Mouse (Mus musculus) lung, postnatal 14 days (tissue): Measurements from ENCODE around the gene Gm14781.
"Not testable (repeated sequence)": the region's sequence is repeated elsewhere in the genome, so short reads cannot be mapped to it uniquely, and the experiment has no call there.

ENCODE experiments used
- DNase-seq: peaks from one replicate; pipeline ENCODE4 v3.0.0; 2021

The Gm14781 gene

GRCm38 (mm10) chrX:91631894-91632293 is at the start of gene Gm14781:
Gene Gm14781 (plus strand): TSS chrX:91632194.
- not testable (repeated sequence) for DNase-seq

DNA sequence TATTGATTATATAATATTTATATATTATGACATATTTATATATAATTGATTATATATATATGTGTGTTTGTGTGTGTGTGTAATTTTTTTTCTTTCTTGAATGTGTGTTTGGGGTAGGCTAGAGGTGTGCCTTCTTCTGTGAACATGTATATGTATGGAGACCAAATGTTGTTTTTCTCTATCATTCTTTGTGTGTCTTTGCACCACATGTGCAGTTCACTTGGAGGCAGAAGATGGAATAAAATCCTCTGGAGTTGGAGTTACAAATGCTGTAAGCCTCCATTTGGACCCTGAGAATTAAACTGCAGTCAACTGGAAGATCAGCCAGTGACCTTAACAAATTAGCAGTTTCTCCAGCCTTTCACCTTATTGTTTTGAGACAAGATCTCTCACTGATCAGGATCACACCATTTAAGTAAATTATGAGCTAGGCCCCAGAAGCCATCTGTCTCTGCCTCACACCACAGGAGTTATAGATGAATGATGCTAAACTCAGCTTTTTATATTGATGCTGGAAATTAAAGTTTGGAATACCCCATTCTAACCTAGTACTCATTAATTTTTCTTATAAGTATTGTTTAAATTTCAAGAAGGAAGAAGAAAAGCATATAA is 23.1 kb downstream of the Gm14781 start:
- DNase-seq = not testable (repeated sequence)
